Mouse (Mus musculus): ENCODE measurements at regions not wholly inside any gene's neighbourhood (a gene's known extent, or its start where the extent isn't known, plus 50 kb on each side); places are given as distances from the start of the nearest gene placed in this dataset.

GRCm38 (mm10) chr9:47129101-47129500 lies 130.6 kb downstream of the Gm4791 start:
- no peak for DNase-seq (ENCODE audit: low read depth, low spot score)

DNA sequence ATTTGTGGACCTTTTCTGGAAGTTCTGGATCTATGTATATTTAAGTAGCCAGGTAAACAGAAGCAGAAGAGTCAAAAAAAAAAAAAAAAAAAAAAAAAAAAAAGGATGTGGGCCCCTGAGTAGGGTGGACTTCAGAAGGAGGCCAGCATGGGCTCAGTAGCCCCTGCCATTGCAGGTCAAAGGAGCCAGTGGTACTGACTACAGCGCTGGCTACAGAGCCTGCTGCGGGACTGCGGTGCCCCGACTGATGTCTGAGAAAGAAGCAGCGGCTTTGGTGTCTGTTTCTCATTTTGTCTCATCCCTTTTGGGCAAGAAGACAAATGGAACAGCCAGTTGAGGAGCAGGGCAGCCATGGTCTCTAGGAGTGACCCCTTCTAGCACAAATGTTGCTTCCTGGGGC lies 134.9 kb downstream of the Gm4791 start:
- no peak for DNase-seq (ENCODE audit: low read depth, low spot score)

- no peak for DNase-seq (ENCODE audit: low read depth, low spot score)
These were observed 135.3 kb downstream of the Gm4791 start for GRCm38 (mm10) chr9:47133873-47134272.

DNA sequence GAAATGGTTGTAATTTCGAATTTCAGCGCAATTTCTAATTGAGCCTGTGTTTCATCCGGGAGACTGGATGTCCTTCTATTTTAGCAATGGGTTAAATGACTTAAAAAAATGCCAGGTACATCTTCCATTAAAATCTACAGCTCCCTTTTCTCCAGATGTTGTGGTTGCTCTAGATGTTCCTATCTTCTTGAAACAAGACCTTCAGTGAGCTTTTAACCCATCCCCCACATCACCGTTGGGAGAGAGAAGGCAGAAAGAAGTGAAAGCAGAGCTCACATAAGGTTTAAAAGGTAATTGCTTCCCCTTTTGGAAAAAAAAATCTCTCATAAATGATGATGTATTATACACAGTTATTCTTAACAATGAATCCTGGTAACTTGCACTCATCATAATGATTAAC lies 135.9 kb downstream of the Gm4791 start:
- DNase-seq (ENCODE audit: low read depth, low spot score), result no peak

DNA sequence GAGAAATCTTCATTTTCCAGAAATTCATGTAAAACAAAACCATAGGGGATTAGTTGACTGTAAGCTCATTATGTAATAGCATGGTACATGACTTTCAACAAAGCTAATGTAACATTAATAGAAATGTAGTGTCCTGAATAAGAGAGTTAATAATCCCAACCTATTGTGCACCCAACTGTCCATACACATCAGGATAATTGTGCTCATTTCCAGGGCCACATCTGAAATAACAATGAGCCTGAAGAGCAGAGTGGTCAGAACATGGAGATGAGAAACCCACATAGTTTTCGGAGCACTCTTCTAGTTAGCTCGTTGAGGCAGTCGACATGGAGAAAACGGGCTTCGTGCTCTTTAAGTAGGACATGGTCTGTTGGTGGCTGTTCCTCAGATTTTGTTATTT lies 138.1 kb downstream of the Gm4791 start:
- no peak for DNase-seq (ENCODE audit: low read depth, low spot score)

DNA sequence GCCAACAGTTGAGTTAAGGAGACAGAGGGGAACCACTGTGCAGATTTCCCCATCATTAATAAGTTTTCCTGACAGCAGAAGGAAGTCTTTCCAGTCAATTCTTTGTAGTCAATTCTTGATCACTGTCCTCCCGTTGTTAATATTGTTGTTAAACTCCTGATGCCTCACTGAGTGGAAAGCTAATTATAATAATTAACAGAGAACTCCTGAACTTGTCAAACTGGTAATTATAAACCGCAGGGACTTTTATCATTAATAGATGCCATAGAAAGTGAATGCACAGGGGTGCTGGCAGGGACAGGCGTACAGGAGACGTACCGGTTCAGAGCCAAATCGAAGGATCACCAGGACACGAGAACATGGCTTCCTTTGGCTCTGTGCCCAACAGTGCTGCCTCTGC lies 154.9 kb downstream of the Gm4791 start:
- no peak for DNase-seq (ENCODE audit: low read depth, low spot score)

DNA sequence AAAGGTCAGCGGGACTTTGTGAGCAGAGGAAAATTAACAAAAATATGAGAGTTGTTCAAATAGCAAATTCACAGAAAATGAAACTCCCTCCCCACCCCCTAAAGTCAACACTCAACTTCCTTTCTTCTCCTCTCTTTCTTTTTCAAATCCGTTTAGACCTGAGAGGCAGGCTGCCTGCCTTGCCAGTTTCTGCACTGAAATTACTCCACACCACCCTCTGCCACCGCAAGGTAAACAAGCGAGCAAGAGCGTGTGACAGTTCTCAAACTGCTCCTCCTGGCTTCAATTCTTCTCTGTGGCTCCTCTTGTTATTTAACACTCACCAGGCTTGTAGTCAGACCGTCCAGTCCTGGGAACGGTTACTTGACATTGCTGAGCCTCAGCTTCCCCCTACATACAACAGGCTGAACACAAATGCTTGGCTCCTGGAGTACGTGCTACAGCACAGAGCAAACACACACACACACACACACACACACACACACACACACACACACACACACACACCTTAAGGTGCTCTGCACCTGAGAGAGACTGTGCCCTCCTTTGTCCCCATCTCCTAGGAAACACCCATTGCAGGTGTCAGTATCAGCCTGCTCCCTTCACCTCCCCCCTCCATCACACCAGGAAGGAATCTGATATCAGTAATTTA lies 167.1 kb downstream of the Gm4791 start:
- DNase-seq (ENCODE audit: low read depth, low spot score), result no peak

GRCm38 (mm10) chr9:47167681-47168240 lies 169.2 kb downstream of the Gm4791 start:
- no peak for DNase-seq (ENCODE audit: low read depth, low spot score)

DNA sequence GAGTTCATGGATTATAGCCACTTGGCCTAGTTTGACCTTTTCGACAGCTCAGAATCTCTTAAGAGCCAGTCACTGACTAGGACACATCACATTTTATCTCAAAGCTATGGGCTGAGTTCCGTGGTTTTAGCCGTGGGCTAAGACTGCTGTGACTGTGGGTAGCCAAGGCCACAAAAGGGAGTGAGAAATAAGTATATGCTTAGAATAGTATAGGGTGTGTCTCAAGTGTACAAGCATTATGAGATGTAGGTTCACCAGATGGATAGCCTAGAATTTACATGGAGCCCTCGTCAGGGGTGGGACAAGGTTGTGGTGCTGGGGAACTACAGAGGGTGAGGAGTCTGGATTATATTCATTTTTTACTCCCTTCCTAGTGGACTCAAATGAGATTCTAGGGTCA lies 177.5 kb downstream of the Gm4791 start:
- no peak for DNase-seq (ENCODE audit: low read depth, low spot score)

DNA sequence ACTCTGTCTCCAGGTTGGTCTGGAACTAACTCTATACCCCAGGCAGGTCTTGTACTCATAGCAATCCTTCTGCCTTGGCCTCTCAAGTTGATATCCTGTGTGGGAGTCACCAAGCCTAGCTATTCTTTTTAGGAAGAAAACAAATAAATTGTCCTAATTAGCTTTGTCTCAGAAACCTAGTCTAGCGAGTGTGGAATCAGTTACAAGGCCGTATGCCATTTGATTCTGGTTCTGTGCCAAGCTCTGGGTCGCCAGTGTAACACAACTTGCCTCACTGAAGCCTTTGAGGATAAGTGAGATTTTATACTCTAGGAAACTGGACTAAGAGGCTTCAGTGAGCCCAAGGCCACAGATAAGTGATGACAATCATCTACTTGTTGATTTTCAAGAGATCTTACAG lies 219.6 kb downstream of the Gm4791 start:
- no peak for DNase-seq (ENCODE audit: low read depth, low spot score)

- DNase-seq (ENCODE audit: low read depth, low spot score), result no peak
These were observed 225.0 kb downstream of the Gm4791 start for GRCm38 (mm10) chr9:47223536-47223935.

DNA sequence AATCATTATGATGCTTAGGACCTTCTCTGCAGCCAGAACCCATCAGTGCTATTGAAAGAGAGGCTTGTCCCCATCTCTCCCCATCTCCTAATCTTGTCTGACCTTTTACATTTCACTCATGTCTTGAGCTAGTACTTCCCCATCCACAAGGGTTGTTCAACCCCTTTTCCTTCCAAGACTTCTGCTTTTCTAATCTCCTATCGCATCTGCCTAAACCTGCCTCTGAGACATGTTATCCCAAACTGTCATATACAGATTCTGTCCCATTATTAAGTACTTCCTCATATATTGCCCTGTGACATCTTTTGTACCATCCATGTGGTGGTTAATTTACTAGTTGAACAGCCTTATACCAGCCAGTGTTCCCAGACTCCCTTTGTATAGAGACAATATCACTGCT lies 225.7 kb downstream of the Gm4791 start:
- no peak for DNase-seq (ENCODE audit: low read depth, low spot score)

- no peak for DNase-seq (ENCODE audit: low read depth, low spot score)
These were observed 228.1 kb downstream of the Gm4791 start for GRCm38 (mm10) chr9:47226476-47227271.

GRCm38 (mm10) chr9:47227298-47227697 lies 228.8 kb downstream of the Gm4791 start:
- no peak for DNase-seq (ENCODE audit: low read depth, low spot score)

- no peak for DNase-seq (ENCODE audit: low read depth, low spot score)
These were observed 230.2 kb downstream of the Gm4791 start for GRCm38 (mm10) chr9:47228736-47229135.

GRCm38 (mm10) chr9:47229296-47229695 lies 230.8 kb downstream of the Gm4791 start:
- no peak for DNase-seq (ENCODE audit: low read depth, low spot score)

DNA sequence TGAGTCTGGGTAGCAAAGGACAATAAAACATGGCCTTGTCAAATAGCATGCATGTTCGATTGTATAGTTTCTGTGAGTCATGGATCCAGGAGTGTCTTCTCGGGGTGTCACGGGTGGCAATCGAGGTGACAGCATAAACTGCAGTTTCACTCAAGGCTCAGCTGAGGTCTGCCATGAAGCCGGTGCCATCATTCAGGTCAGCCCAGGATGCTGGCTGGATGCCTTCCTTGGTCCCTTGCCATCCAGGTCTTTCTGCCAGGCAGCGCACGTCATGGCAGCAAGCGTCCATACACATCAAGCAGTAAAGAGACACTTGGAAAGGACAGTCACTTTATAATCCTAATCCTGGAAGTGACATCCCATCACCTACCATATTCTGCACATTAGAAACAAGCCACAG lies 242.4 kb downstream of the Gm4791 start:
- no peak for DNase-seq (ENCODE audit: low read depth, low spot score)

DNA sequence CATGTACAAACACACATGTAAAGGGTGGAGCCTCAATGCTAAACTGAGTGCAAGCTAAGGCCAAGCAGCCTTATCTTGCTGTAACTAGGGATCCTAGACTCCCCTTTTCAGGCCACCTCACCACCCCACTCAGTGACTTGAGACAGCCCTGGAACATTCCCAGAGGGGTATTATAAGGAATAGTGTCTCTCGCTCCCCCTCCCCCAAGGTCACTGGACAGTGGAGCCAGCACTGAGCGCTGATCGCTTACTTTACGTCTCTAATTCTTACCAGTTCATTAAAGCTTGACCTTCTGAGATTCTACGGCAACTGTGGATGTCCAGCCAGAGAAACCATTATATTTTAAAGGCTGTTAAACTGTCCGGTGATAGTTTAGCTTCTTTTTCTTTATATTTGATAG lies 243.5 kb downstream of the Gm4791 start:
- DNase-seq (ENCODE audit: low read depth, low spot score), result no peak

GRCm38 (mm10) chr9:47242526-47242925 lies 244.0 kb downstream of the Gm4791 start:
- DNase-seq (ENCODE audit: low read depth, low spot score), result no peak

- no peak for DNase-seq (ENCODE audit: low read depth, low spot score)
These were observed 250.5 kb downstream of the Gm4791 start for GRCm38 (mm10) chr9:47249029-47249428.

DNA sequence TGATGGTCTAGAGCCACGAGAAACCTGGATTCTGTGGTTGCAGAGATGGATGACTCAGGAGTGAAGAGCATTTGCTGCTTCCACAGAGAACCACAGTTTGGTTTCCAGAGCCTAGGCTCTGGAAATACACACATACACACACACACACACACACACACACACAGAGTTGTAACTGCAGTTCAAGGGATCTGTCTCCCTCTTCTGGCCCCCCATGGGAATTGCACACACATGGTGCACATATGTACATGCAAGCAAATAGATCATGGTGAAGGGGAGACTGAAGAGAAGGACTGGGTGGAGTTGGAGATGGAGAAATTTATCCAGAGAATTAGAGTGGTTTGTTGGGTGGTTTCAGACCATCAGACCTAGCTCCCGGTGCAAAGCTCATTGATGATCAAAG lies 252.6 kb downstream of the Gm4791 start:
- no peak for DNase-seq (ENCODE audit: low read depth, low spot score)

DNA sequence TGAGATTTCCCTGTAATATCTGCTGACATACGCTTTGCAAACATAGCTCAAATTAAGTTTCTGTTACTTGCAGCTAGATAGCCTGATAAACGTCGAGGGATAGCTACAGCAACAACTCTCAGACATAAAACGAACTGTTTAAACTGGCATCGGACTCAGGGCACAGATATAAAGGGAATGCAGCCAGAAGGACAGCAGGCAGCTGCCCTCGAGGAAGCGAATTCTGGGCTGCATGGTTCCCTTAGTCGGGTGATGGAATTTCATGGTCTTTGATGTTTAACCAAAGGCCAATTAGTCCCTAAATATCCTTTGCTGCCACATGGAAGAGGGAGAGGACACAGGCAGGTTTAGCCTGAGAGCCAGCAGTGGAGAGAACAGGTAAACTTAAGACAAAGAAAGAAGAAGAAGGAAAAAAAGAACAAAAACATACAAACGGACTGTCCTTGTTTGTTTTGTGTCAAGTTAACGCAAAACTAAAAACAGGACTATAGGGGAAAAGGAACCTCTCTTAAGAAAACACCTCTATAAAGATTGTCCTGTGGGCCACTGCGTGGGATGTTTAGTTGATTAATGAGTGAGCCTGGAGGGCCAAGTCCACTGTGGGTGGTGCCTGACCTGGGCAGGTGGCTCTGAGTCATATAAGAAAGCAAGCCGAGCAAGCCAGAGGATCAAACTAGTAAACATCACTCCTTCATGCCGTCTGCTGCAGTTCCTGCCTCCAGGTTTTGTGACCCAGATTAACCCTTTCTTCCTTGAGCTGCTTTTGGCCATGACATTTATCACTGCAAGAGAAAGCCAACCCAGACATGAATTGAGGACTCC lies 255.5 kb downstream of the Gm4791 start:
- no peak for DNase-seq (ENCODE audit: low read depth, low spot score)

Measured in 3T3-L1 (cell line).